9 mouse cellular contexts compared by ENCODE assay signal in genomic region chr7:25154648-25155047, GRCm38 (mm10). TPM values are rescaled to one million over a fixed set of nuclear protein-coding genes. Genes with fewer than 3 reads are reported as not detected.
DNase-seq lines count a peak whose midpoint lies in the region; ATAC-seq and TF ChIP-seq lines count a peak whose summit lies in the region.
"Had no signal": no experiment of that assay in that cellular context is flagged by ENCODE, and none has a peak within 500 bp of the region (broad histone marks: within the 10 kb centered on the region; RNA-seq: fewer than 3 reads in every experiment).

No protein-coding gene starts in this region.

- peak overlapping the region; percentile 87 for H3K4me2 ChIP-seq in liver, embryonic 13.5 days

- ATAC-seq in megakaryocyte, adult 5-6 weeks (ENCODE audit: poor library complexity, severe bottlenecking), result no peak
- no peak for ATAC-seq in liver, embryonic 13.5 days (ENCODE audit: low read depth)

- H3K79me2 ChIP-seq in heart, adult 2 months (replicated peaks; ENCODE audit: control insufficient read depth, insufficient read depth, low read length), result no peaks in the 10 kb centered on the region

- no peak for TF ChIP-seq CTCF in spleen, adult 2 months (IDR thresholded peaks at IDR 0.05; ENCODE audit: extremely low read depth, insufficient read depth, insufficient read length, insufficient replicate concordance)
- no peak for TF ChIP-seq CTCF in heart, adult 2 months (IDR thresholded peaks at IDR 0.05)

- intact Hi-C loops in heart, adult 2 months (cut with DNase I), result no loop called here

- peaks cover 47% of the 10 kb centered on the region for H3K36me3 ChIP-seq in megakaryocyte, embryonic 14.5 days (replicated peaks; ENCODE audit: low read length)
- H3K36me3 ChIP-seq in erythroblast, embryonic 14.5 days (ENCODE audit: control insufficient read depth), result no peaks in the 10 kb centered on the region; the same call in 1 of the 2 replicates
- no peaks in the 10 kb centered on the region for H3K36me3 ChIP-seq in liver, embryonic 13.5 days
- H3K36me3 ChIP-seq in spleen, adult 2 months (ENCODE audit: control insufficient read depth, insufficient read depth, low read length), result no peaks in the 10 kb centered on the region
- H3K36me3 ChIP-seq in heart, adult 2 months (ENCODE audit: control insufficient read depth, insufficient read depth, low read length), result no peaks in the 10 kb centered on the region

- peak overlapping the region; percentile 89 for H3K4me3 ChIP-seq in megakaryocyte, embryonic 14.5 days (replicated peaks)
- peak overlapping the region; percentile 68 for H3K4me3 ChIP-seq in erythroblast, embryonic 14.5 days (replicated peaks)
- no peak overlapping the region for H3K4me3 ChIP-seq in liver, embryonic 13.5 days (replicated peaks)
- peak overlapping the region; percentile 24; the same call in 1 of the 2 replicates for H3K4me3 ChIP-seq in spleen, adult 2 months (ENCODE audit: extremely low read depth, insufficient read depth, insufficient read length)
- no peak overlapping the region for H3K4me3 ChIP-seq in heart, adult 2 months

- no peak for DNase-seq in liver, embryonic 13.5 days
- DNase-seq in spleen, adult 2 months (ENCODE audit: low read depth in 1 of 2, low spot score in 2 of 2), result no peak
- no peak for DNase-seq in testis, postnatal 10 days (ENCODE audit: low spot score)
- DNase-seq in right cerebral cortex, postnatal 14 days, result no peak
- DNase-seq in heart, adult 2 months, result no peak
- DNase-seq: lung, postnatal 10 days had no signal

- peaks cover 89% of the 10 kb centered on the region for H3K4me1 ChIP-seq in megakaryocyte, embryonic 14.5 days
- peaks cover 55% of the 10 kb centered on the region for H3K4me1 ChIP-seq in erythroblast, embryonic 14.5 days (ENCODE audit: control insufficient read depth)
- H3K4me1 ChIP-seq in liver, embryonic 13.5 days (replicated peaks), result peaks cover 75% of the 10 kb centered on the region
- peaks cover 25% of the 10 kb centered on the region for H3K4me1 ChIP-seq in spleen, adult 2 months (ENCODE audit: control insufficient read depth, insufficient read depth, insufficient read length)
- H3K4me1 ChIP-seq in heart, adult 2 months (ENCODE audit: control insufficient read depth, insufficient read depth, low read length), result no peaks in the 10 kb centered on the region

- WGBS in liver, embryonic 13.5 days (ENCODE audit: insufficient replicate concordance), result 61% methylated on average over 4 of the region's 4 CpGs
- 56% methylated on average over 4 of the region's 4 CpGs for WGBS in spleen, adult 2 months
- WGBS in heart, adult 2 months, result 65% methylated on average over 4 of the region's 4 CpGs

- H3K9ac ChIP-seq in liver, embryonic 13.5 days, result peak overlapping the region; percentile 75
- no peak overlapping the region for H3K9ac ChIP-seq in heart, adult 2 months (ENCODE audit: low read depth, low read length)

- peak overlapping the region; percentile 92 for H3K27ac ChIP-seq in liver, embryonic 13.5 days
- H3K27ac ChIP-seq in spleen, adult 2 months (ENCODE audit: insufficient read depth, low read length), result peak overlapping the region; percentile 71
- no peak overlapping the region for H3K27ac ChIP-seq in heart, adult 2 months

- H3K9me3 ChIP-seq in megakaryocyte, embryonic 14.5 days, result peaks cover 6% of the 10 kb centered on the region; the same call in 1 of the 2 replicates
- H3K9me3 ChIP-seq in erythroblast, embryonic 14.5 days (ENCODE audit: control insufficient read depth, low read length), result no peaks in the 10 kb centered on the region
- H3K9me3 ChIP-seq in liver, embryonic 13.5 days (replicated peaks), result no peaks in the 10 kb centered on the region

- peaks cover 39% of the 10 kb centered on the region for H3K27me3 ChIP-seq in megakaryocyte, embryonic 14.5 days (replicated peaks)
- peaks cover 40% of the 10 kb centered on the region for H3K27me3 ChIP-seq in erythroblast, embryonic 14.5 days (ENCODE audit: control insufficient read depth)
- H3K27me3 ChIP-seq in liver, embryonic 13.5 days, result peaks cover 42% of the 10 kb centered on the region
- H3K27me3 ChIP-seq in spleen, adult 2 months (ENCODE audit: control insufficient read depth, insufficient read depth, low read length), result peaks cover 20% of the 10 kb centered on the region
- H3K27me3 ChIP-seq in heart, adult 2 months (ENCODE audit: control insufficient read depth, insufficient read depth, low read length), result 0 out of 2 replicates have a peak, but pooled peaks cover 1% of the 10 kb centered on the region

- TF ChIP-seq POLR2A in spleen, adult 2 months (IDR thresholded peaks at IDR 0.05; ENCODE audit: low read depth, low read length), result no peak
- TF ChIP-seq POLR2A in heart, adult 2 months (IDR thresholded peaks at IDR 0.05; ENCODE audit: insufficient read depth, low read depth, low read length), result no peak

- no peak for TF ChIP-seq EP300 in heart, adult 2 months (IDR thresholded peaks at IDR 0.05; ENCODE audit: insufficient read depth, low read depth, low read length)

RNA-seq across cellular contexts. Expression of gene Pou2f2, which starts 24.9 kb away (rescaled TPM):
- polyA plus RNA-seq in megakaryocyte, embryonic 14.5 days (2012; ENCODE audit: insufficient read depth, low replicate concordance), result 141 and 174 TPM in 2 replicates
- total RNA-seq in megakaryocyte, adult 5-6 weeks (2015), result 30.1 and 31.6 TPM in 2 replicates
- 5.2 and 6.1 TPM in 2 replicates for total RNA-seq in megakaryocyte, adult 5-6 weeks (2017)
- 0.29 and 0.33 TPM in 2 replicates for polyA plus RNA-seq in erythroblast, embryonic 14.5 days (2012)
- polyA plus RNA-seq in liver, embryonic 13.5 days (2015; fragmentation: Nextera tagmentation; extraction: Ambion mirVana), result 1.5 and 1.6 TPM in 2 replicates
- 61.7 and 83.3 TPM in 2 replicates for polyA plus RNA-seq in spleen, adult 2 months (2012; rRNA removed)
- under 1 TPM; 0.39 to 0.64 TPM for total RNA-seq in heart, adult 2 months (2021)
- 0.38 and 1.5 TPM in 2 replicates for polyA plus RNA-seq in heart, adult 2 months (2012; rRNA removed)

Comparison
In these comparisons a context has a peak if more than half of its experiments do, and no peak if none do; other contexts are left out.
1. H3K4me3 ChIP-seq: peak in megakaryocyte, embryonic 14.5 days (single experiment), erythroblast, embryonic 14.5 days (single experiment) and spleen, adult 2 months (single experiment); none in liver, embryonic 13.5 days (single experiment) and heart, adult 2 months (single experiment).
2. RNA of gene Pou2f2, which starts 24.9 kb away (polyA plus RNA-seq): 141 to 174 TPM in megakaryocyte, embryonic 14.5 days and 61.7 to 83.3 TPM in spleen, adult 2 months; 0.38 to 1.5 TPM in heart, adult 2 months, 1.5 to 1.6 TPM in liver, embryonic 13.5 days and 0.29 to 0.33 TPM in erythroblast, embryonic 14.5 days; every median in the first group is over 10 times any median in the second.